Mouse (Mus musculus) adrenal gland, postnatal 25 days (tissue): ENCODE results near the gene Shank1. TPM values are rescaled to one million over a fixed set of nuclear protein-coding genes. Genes with fewer than 3 reads are reported as not detected.

Source experiments
- DNase-seq: peaks from one replicate; pipeline ENCODE4 v3.0.0; 2021; ENCODE audit warnings: mixed read lengths
- total RNA-seq: library from RNA; stranded (reverse); gene quantifications from 2 replicates; pipeline ENCODE4 v1.2.3, GENCODE M21; 2021

Gene Shank1
- total RNA-seq, 1 experiment from 2014 or later: 8.5 TPM

GRCm38 (mm10) chr7:44304775-44305641 lies 5.0 kb upstream of the Shank1 start:
- DNase-seq: peak; percentile 94

DNA sequence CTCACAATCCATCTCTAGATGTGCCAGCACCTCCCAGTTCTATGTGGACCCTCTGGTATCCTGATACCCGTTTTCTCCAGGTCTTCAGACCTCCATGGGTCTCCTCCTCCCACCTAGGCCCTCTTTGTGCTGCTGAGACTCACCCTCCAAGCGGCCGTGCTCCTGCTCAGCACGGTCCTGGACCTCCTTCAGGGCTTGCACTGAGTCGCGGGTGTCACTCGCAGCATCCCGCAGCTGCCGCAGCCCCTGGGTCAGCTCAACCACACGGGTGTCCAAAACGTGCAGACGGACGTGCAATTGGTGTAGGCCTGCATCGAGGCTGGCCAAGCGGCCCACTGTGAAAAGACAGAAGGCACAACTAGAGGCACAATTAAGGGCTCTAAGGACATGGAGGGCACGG lies 4.4 kb upstream of the Shank1 start:
- DNase-seq: peak; percentile 6

- no peak for DNase-seq
These were observed 3.4 kb upstream of the Shank1 start, which contains the start of gene Clec11a for GRCm38 (mm10) chr7:44306516-44307240. Gene Clec11a, minus strand, starts transcription at chr7:44306902.

GRCm38 (mm10) chr7:44307261-44308020 lies 2.6 kb upstream of the Shank1 start:
- DNase-seq: no peak

- peak; percentile 15 for DNase-seq
These were observed 328 bp downstream of the Shank1 start for GRCm38 (mm10) chr7:44310285-44310877.

GRCm38 (mm10) chr7:44310878-44311712 lies 1.0 kb downstream of the Shank1 start:
- peak; percentile 58 for DNase-seq

- no peak for DNase-seq
These were observed 1.8 kb downstream of the Shank1 start for GRCm38 (mm10) chr7:44311713-44312304.

DNA sequence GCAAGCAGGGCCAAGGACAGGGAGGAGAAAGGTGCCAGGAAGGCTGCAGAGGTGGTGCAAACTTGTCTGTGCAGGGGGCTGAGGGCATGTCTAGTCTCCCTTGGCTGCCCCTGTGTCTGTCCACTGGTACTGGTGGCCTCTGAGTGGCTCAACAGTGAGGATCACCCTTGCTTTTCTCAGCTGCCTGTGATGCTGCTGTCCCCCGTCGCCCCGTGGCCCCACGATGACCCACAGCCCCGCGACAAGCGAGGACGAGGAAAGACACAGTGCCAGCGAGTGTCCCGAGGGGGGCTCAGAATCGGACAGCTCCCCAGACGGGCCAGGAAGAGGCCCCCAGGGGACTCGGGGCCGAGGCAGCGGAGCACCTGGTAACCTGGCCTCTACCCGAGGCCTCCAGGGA lies 2.4 kb downstream of the Shank1 start:
- no peak for DNase-seq

GRCm38 (mm10) chr7:44317913-44318312 lies 7.9 kb downstream of the Shank1 start:
- DNase-seq: peak; percentile 43

- no peak for DNase-seq
These were observed 10.8 kb downstream of the Shank1 start for GRCm38 (mm10) chr7:44320886-44321285.

- no peak for DNase-seq
These were observed 12.2 kb downstream of the Shank1 start for GRCm38 (mm10) chr7:44322290-44322689.

GRCm38 (mm10) chr7:44326614-44327013 lies 16.6 kb downstream of the Shank1 start:
- no peak for DNase-seq

GRCm38 (mm10) chr7:44332336-44332735 lies 22.3 kb downstream of the Shank1 start:
- no peak for DNase-seq

GRCm38 (mm10) chr7:44334139-44334538 lies 24.1 kb downstream of the Shank1 start:
- no peak for DNase-seq

DNA sequence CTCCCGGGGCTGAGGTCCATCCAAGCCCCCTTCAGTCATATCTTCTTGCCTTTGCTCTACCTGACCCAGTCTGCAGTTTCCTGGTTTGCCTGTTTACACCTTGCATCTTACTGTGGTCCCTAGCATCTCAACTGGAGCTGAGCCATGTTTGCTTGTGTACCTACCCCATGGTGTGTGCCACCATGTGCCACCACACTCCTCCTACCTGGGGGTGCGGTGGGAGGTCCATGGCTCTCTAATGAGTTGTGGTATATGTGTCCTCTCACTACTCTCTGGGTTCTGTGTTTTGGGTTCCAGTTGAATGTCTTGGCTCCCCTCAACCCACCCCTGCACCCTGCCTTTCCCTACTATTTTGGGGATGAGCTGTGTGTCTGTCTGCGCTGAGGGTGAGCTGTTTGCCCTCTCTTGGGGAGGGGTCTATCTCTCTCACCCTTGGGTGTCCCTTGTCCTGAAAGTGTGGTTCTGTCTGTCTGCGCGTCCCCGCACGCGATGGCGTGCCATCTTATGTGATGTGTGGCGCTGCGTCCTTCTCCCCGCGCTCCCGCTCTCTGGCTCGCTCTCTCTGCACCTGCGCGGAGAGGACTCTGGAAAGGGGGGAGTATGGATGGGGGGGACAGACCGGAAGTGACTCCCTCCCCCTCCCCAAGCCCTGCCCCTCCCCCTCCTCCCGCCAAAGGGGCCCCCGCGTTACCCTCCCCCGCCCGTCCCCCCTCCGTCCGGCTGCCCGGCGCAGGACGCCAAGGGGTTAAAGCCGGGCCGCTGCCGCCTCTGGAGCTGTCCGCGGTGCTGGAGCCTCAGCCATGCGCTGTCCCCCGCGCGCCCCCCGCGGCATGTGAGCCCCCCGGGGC lies 25.2 kb downstream of the Shank1 start:
- peak; percentile 50 for DNase-seq

GRCm38 (mm10) chr7:44336046-44337021 lies 26.3 kb downstream of the Shank1 start:
- DNase-seq: no peak

GRCm38 (mm10) chr7:44337121-44337849 lies 27.2 kb downstream of the Shank1 start:
- DNase-seq: no peak

- no peak for DNase-seq
These were observed 30.2 kb downstream of the Shank1 start for GRCm38 (mm10) chr7:44340226-44340625.
